Comparison of ENCODE assay signal across 14 mouse cellular contexts in the genomic region with DNA sequence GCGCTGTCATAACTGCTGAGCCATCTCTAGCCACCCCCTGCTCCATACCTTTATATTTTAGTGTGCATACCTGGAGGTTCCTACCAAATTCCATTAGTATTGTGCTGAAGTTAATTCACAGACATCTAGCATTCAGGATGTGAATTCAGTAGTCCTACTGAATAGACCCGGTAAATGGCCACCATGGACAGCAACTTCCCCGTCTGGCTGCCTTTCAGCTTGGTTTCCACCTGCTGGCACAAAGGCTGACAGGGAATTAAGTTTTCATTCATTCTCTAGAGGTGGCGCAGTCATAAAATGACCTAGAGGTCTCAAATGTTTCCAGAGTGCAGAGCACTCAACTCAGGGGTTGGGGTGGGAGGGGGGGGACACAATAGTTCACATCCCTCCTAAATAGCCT.
A peak's percentile ranks its signal among the peaks of the same experiment; 100 is the strongest.
DNase-seq lines count a peak whose midpoint lies in the region; ATAC-seq and TF ChIP-seq lines count a peak whose summit lies in the region.
"Had no signal": no experiment of that assay in that cellular context is flagged by ENCODE, and none has a peak within 500 bp of the region (broad histone marks: within the 10 kb centered on the region; RNA-seq: fewer than 3 reads in every experiment).

No protein-coding gene starts in this region.

- no peak for TF ChIP-seq POLR2A in brain, embryonic 14.5 days (IDR thresholded peaks at IDR 0.05; ENCODE audit: borderline replicate concordance, extremely low read depth, insufficient read depth, insufficient read length, poor library complexity, severe bottlenecking)

- DNase-seq in heart, postnatal 0 days (ENCODE audit: low spot score), result peak; percentile 29
- DNase-seq in heart, adult 9 months (ENCODE audit: low spot score in 2 of 2), result no peak
- peak; percentile 77 for DNase-seq in lung, embryonic 14.5 days
- DNase-seq in lung, postnatal 14 days, result no peak
- peak; percentile 36 for DNase-seq in brain, embryonic 14.5 days (ENCODE audit: low read depth)
- peak; percentile 12 for DNase-seq in ovary, postnatal 36 days (ENCODE audit: low spot score)
- DNase-seq in midbrain, embryonic 11.5 days (ENCODE audit: low spot score, missing footprints), result no peak
- no peak for DNase-seq in layer of hippocampus, adult 9-10 months (ENCODE audit: low spot score)
- DNase-seq: cerebellum, adult 9-11 months had no signal

- no peak for TF ChIP-seq CTCF in heart, postnatal 0 days (IDR thresholded peaks at IDR 0.05; ENCODE audit: low read depth)
- no peak for TF ChIP-seq CTCF in lung, embryonic 14.5 days (IDR thresholded peaks at IDR 0.05; ENCODE audit: low read depth)
- peak; percentile 12; the same call in 1 of the 2 replicates for TF ChIP-seq CTCF in brain, embryonic 14.5 days (IDR thresholded peaks at IDR 0.05; ENCODE audit: borderline replicate concordance, extremely low read depth, insufficient read depth, insufficient read length)

- no peak overlapping the region for H3K9ac ChIP-seq in heart, postnatal 0 days (replicated peaks; ENCODE audit: low read depth, low read length)
- no peak overlapping the region for H3K9ac ChIP-seq in lung, embryonic 14.5 days
- no peak overlapping the region for H3K9ac ChIP-seq in midbrain, embryonic 11.5 days (ENCODE audit: low read length)
- H3K9ac ChIP-seq: forebrain, embryonic 12.5 days; heart, embryonic 12.5 days; midbrain, embryonic 12.5 days had no signal

- no peak overlapping the region for H3K4me3 ChIP-seq in heart, postnatal 0 days (ENCODE audit: low read depth, low read length)
- H3K4me3 ChIP-seq in lung, embryonic 14.5 days (ENCODE audit: low read depth, low read length), result no peak overlapping the region
- no peak overlapping the region for H3K4me3 ChIP-seq in midbrain, embryonic 11.5 days (ENCODE audit: low read depth, low read length)
- H3K4me3 ChIP-seq: forebrain, embryonic 12.5 days; heart, embryonic 12.5 days; midbrain, embryonic 12.5 days had no signal

- no peak overlapping the region for H3K4me2 ChIP-seq in heart, postnatal 0 days (ENCODE audit: low read depth, low read length)
- no peak overlapping the region for H3K4me2 ChIP-seq in lung, embryonic 14.5 days
- no peak overlapping the region for H3K4me2 ChIP-seq in midbrain, embryonic 11.5 days
- H3K4me2 ChIP-seq: forebrain, embryonic 12.5 days; heart, embryonic 12.5 days; liver, embryonic 11.5 days; midbrain, embryonic 12.5 days had no signal

- WGBS in heart, postnatal 0 days, result 19% methylated on average over 4 of the region's 4 CpGs
- WGBS in lung, embryonic 14.5 days, result 24% methylated on average over 4 of the region's 4 CpGs
- WGBS in midbrain, embryonic 11.5 days, result 23% methylated on average over 4 of the region's 4 CpGs

- no peaks in the 10 kb centered on the region for H3K9me3 ChIP-seq in heart, postnatal 0 days (replicated peaks; ENCODE audit: control insufficient read depth, low read length)
- no peaks in the 10 kb centered on the region for H3K9me3 ChIP-seq in lung, embryonic 14.5 days (ENCODE audit: low read depth, low read length)
- no peaks in the 10 kb centered on the region for H3K9me3 ChIP-seq in midbrain, embryonic 11.5 days (ENCODE audit: control insufficient read depth, low read length)
- H3K9me3 ChIP-seq: forebrain, embryonic 12.5 days; heart, embryonic 12.5 days; midbrain, embryonic 12.5 days had no signal

- no peak for ATAC-seq in heart, postnatal 0 days (ENCODE audit: insufficient read depth, low read depth)
- ATAC-seq in lung, embryonic 14.5 days (ENCODE audit: insufficient read depth), result no peak
- no peak for ATAC-seq in midbrain, embryonic 11.5 days (ENCODE audit: low FRiP score)

- H3K36me3 ChIP-seq in heart, postnatal 0 days (replicated peaks; ENCODE audit: control insufficient read depth, insufficient read depth, low read length), result no peaks in the 10 kb centered on the region
- no peaks in the 10 kb centered on the region for H3K36me3 ChIP-seq in lung, embryonic 14.5 days (ENCODE audit: insufficient read depth)
- no peaks in the 10 kb centered on the region for H3K36me3 ChIP-seq in midbrain, embryonic 11.5 days (ENCODE audit: control insufficient read depth, insufficient read depth, low read length)
- H3K36me3 ChIP-seq: forebrain, embryonic 12.5 days; heart, embryonic 12.5 days; midbrain, embryonic 12.5 days had no signal

- H3K27ac ChIP-seq in heart, postnatal 0 days (ENCODE audit: low read depth), result no peak overlapping the region
- H3K27ac ChIP-seq in lung, embryonic 14.5 days (ENCODE audit: low read depth), result no peak overlapping the region
- H3K27ac ChIP-seq in midbrain, embryonic 11.5 days (ENCODE audit: low read depth, low read length), result no peak overlapping the region
- H3K27ac ChIP-seq: forebrain, embryonic 12.5 days; midbrain, embryonic 12.5 days had no signal

- H3K27me3 ChIP-seq in heart, postnatal 0 days (ENCODE audit: control insufficient read depth, insufficient read depth, low read length), result peaks cover 54% of the 10 kb centered on the region
- peaks cover 54% of the 10 kb centered on the region for H3K27me3 ChIP-seq in lung, embryonic 14.5 days (ENCODE audit: insufficient read depth, low read length)
- H3K27me3 ChIP-seq in midbrain, embryonic 11.5 days (ENCODE audit: control insufficient read depth, insufficient read depth, low read length), result peaks cover 39% of the 10 kb centered on the region
- H3K27me3 ChIP-seq: CH12.LX had no signal

- H3K4me1 ChIP-seq in heart, postnatal 0 days (ENCODE audit: control insufficient read depth, insufficient read depth), result no peaks in the 10 kb centered on the region
- H3K4me1 ChIP-seq in lung, embryonic 14.5 days (ENCODE audit: insufficient read depth), result no peaks in the 10 kb centered on the region
- peaks cover 8% of the 10 kb centered on the region for H3K4me1 ChIP-seq in midbrain, embryonic 11.5 days (ENCODE audit: control insufficient read depth, insufficient read depth, low read length)

- TF ChIP-seq EP300 in heart, postnatal 0 days (IDR thresholded peaks at IDR 0.05; ENCODE audit: low read depth), result no peak

Comparison
In these comparisons a context has a peak if more than half of its experiments do, and no peak if none do; other contexts are left out.
1. DNase-seq: peak in heart, postnatal 0 days (single experiment), lung, embryonic 14.5 days (single experiment), brain, embryonic 14.5 days (single experiment) and ovary, postnatal 36 days (single experiment); none in heart, adult 9 months (0 of 2), lung, postnatal 14 days (single experiment), midbrain, embryonic 11.5 days (single experiment) and layer of hippocampus, adult 9-10 months (single experiment).